13 mouse cellular contexts compared by ENCODE assay signal in genomic region chr8:110694826-110695225, GRCm38 (mm10). TPM values are rescaled to one million over a fixed set of nuclear protein-coding genes. Genes with fewer than 3 reads are reported as not detected.
DNase-seq lines count a peak whose midpoint lies in the region; ATAC-seq lines count a peak whose summit lies in the region.
"Had no signal": no experiment of that assay in that cellular context is flagged by ENCODE, and none has a peak within 500 bp of the region (broad histone marks: within the 10 kb centered on the region; RNA-seq: fewer than 3 reads in every experiment).

No protein-coding gene starts in this region.

- WGBS in forebrain, embryonic 13.5 days = 83% methylated on average over 4 of the region's 4 CpGs
- 98% methylated on average over 4 of the region's 4 CpGs for WGBS in forebrain, embryonic 12.5 days
- WGBS in kidney, embryonic 14.5 days = 79% methylated on average over 4 of the region's 4 CpGs
- 88% methylated on average over 4 of the region's 4 CpGs for WGBS in neural tube, embryonic 13.5 days

- DNase-seq in kidney, adult 18-20 months = no peak
- no peak for DNase-seq in neural tube, embryonic 10.5 days (ENCODE audit: extremely low spot score, low spot score)
- DNase-seq in gastrocnemius, postnatal 25 days = no peak
- DNase-seq in adrenal gland, adult 2 months = no peak
- DNase-seq: kidney, adult 8-10 months; layer of hippocampus, postnatal 36 days; right cerebral cortex, postnatal 4 days had no signal

- no peaks in the 10 kb centered on the region for H3K27me3 ChIP-seq in forebrain, embryonic 13.5 days
- no peaks in the 10 kb centered on the region for H3K27me3 ChIP-seq in forebrain, embryonic 12.5 days
- no peaks in the 10 kb centered on the region for H3K27me3 ChIP-seq in kidney, embryonic 14.5 days (ENCODE audit: control insufficient read depth, insufficient read depth, low read length)
- H3K27me3 ChIP-seq in neural tube, embryonic 13.5 days = no peaks in the 10 kb centered on the region

- H3K36me3 ChIP-seq in forebrain, embryonic 13.5 days (ENCODE audit: poor library complexity, severe bottlenecking) = peaks cover 34% of the 10 kb centered on the region
- H3K36me3 ChIP-seq in forebrain, embryonic 12.5 days (replicated peaks) = peaks cover 11% of the 10 kb centered on the region; the same call in 1 of the 2 replicates
- peaks cover 5% of the 10 kb centered on the region; the same call in 1 of the 2 replicates for H3K36me3 ChIP-seq in kidney, embryonic 14.5 days (ENCODE audit: control insufficient read depth, insufficient read depth, low read length)
- H3K36me3 ChIP-seq in neural tube, embryonic 13.5 days = peaks cover 30% of the 10 kb centered on the region; the same call in 1 of the 2 replicates

- H3K4me2 ChIP-seq in forebrain, embryonic 13.5 days = no peak overlapping the region
- H3K4me2 ChIP-seq in forebrain, embryonic 12.5 days = no peak overlapping the region
- H3K4me2 ChIP-seq in kidney, embryonic 14.5 days (replicated peaks; ENCODE audit: low read depth, low read length) = no peak overlapping the region
- H3K4me2 ChIP-seq in neural tube, embryonic 13.5 days = no peak overlapping the region
- H3K4me2 ChIP-seq: liver, embryonic 11.5 days had no signal

- no peak overlapping the region for H3K9ac ChIP-seq in forebrain, embryonic 13.5 days
- H3K9ac ChIP-seq in forebrain, embryonic 12.5 days = no peak overlapping the region
- 0 out of 2 replicates have a peak overlapping the region, but pooled peaks have one; percentile 12 for H3K9ac ChIP-seq in kidney, embryonic 14.5 days (ENCODE audit: low read depth, low read length)
- no peak overlapping the region; the same call in 1 of the 2 replicates for H3K9ac ChIP-seq in neural tube, embryonic 13.5 days

- H3K4me1 ChIP-seq in forebrain, embryonic 13.5 days = 0 out of 2 replicates have a peak, but pooled peaks cover 12% of the 10 kb centered on the region
- H3K4me1 ChIP-seq in forebrain, embryonic 12.5 days = no peaks in the 10 kb centered on the region
- H3K4me1 ChIP-seq in kidney, embryonic 14.5 days (ENCODE audit: control insufficient read depth, insufficient read depth, low read length) = 0 out of 2 replicates have a peak, but pooled peaks cover 5% of the 10 kb centered on the region
- H3K4me1 ChIP-seq in neural tube, embryonic 13.5 days (replicated peaks) = peaks cover 11% of the 10 kb centered on the region

- H3K4me3 ChIP-seq in forebrain, embryonic 13.5 days = no peak overlapping the region
- H3K4me3 ChIP-seq in forebrain, embryonic 12.5 days (replicated peaks) = no peak overlapping the region
- H3K4me3 ChIP-seq in kidney, embryonic 14.5 days (ENCODE audit: low read length) = no peak overlapping the region
- no peak overlapping the region for H3K4me3 ChIP-seq in neural tube, embryonic 13.5 days

- no peaks in the 10 kb centered on the region for H3K9me3 ChIP-seq in forebrain, embryonic 13.5 days (replicated peaks)
- no peaks in the 10 kb centered on the region for H3K9me3 ChIP-seq in forebrain, embryonic 12.5 days
- no peaks in the 10 kb centered on the region for H3K9me3 ChIP-seq in kidney, embryonic 14.5 days (ENCODE audit: control insufficient read depth, low read length)
- no peaks in the 10 kb centered on the region for H3K9me3 ChIP-seq in neural tube, embryonic 13.5 days
- H3K9me3 ChIP-seq: G1E had no signal

- H3K27ac ChIP-seq in forebrain, embryonic 13.5 days = 0 out of 2 replicates have a peak overlapping the region, but pooled peaks have one; percentile 16
- H3K27ac ChIP-seq in forebrain, embryonic 12.5 days = no peak overlapping the region
- no peak overlapping the region for H3K27ac ChIP-seq in kidney, embryonic 14.5 days (ENCODE audit: low read depth, low read length)
- peak overlapping the region; percentile 52 for H3K27ac ChIP-seq in neural tube, embryonic 13.5 days (replicated peaks)

- ATAC-seq in forebrain, embryonic 13.5 days = no peak
- no peak for ATAC-seq in forebrain, embryonic 12.5 days (ENCODE audit: low FRiP score)
- ATAC-seq in kidney, embryonic 14.5 days (ENCODE audit: low FRiP score, low TSS enrichment) = no peak
- ATAC-seq in neural tube, embryonic 13.5 days (ENCODE audit: low read depth) = no peak

RNA-seq across cellular contexts. Expression of gene Mtss1l, which starts 26.4 kb away (rescaled TPM):
- 11.1 and 11.5 TPM in 2 replicates for polyA plus RNA-seq in forebrain, embryonic 13.5 days (2015; fragmentation: Nextera tagmentation; extraction: Ambion mirVana)
- polyA plus RNA-seq in forebrain, embryonic 12.5 days (2016; fragmentation: Nextera tagmentation; extraction: Ambion mirVana) = 8.9 and 10.0 TPM in 2 replicates
- polyA plus RNA-seq in kidney, embryonic 14.5 days (2014; fragmentation: Nextera tagmentation; extraction: Ambion mirVana) = 11.2 and 11.4 TPM in 2 replicates
- polyA plus RNA-seq in neural tube, embryonic 13.5 days (2015; fragmentation: Nextera tagmentation; extraction: Ambion mirVana) = 13.3 and 14.0 TPM in 2 replicates
- total RNA-seq in gastrocnemius, postnatal 25 days (2021) = 10 to 100 TPM; 64.7 to 82.3 TPM
- 10 to 100 TPM; 20.2 to 20.6 TPM for total RNA-seq in adrenal gland, adult 2 months (2021)
- 64.0 and 71.3 TPM in 2 replicates for polyA plus RNA-seq in adrenal gland, adult 2 months (2012; rRNA removed)

Comparison
In these comparisons a context has a peak if more than half of its experiments do, and no peak if none do; other contexts are left out.
1. H3K27ac ChIP-seq: peak in forebrain, embryonic 13.5 days (single experiment) and neural tube, embryonic 13.5 days (single experiment); none in forebrain, embryonic 12.5 days (single experiment) and kidney, embryonic 14.5 days (single experiment).